Mouse (Mus musculus): ENCODE measurements around the gene Rab42. TPM values are rescaled to one million over a fixed set of nuclear protein-coding genes. Genes with fewer than 3 reads are reported as not detected.

Rab42 gene
- total and polyA plus RNA-seq, 2 experiments from 2014 or later: 0.71 to 2.5 TPM

GRCm38 (mm10) chr4:132261514-132262357, 41.4 kb downstream of the Rab42 start, which contains the start of gene Gmeb1:
Gmeb1 (minus strand) TSS chr4:132261602.
- ATAC-seq: peak; percentile 94
- WGBS: 16% methylated on average over 40 of the region's 49 CpGs

GRCm38 (mm10) chr4:132260404-132261379, 42.5 kb downstream of the Rab42 start:
- Histone ChIP-seq H3K9ac (peak overlapping the region; percentile 87), H3K4me1 (ENCODE audit: insufficient read depth) (peaks cover 13% of the 10 kb centered on the region; the same call in 1 of the 2 replicates), H3K4me2 (ENCODE audit: low read depth) (peak overlapping the region; percentile 75), H3K27ac (ENCODE audit: low read depth, low read length) (peak overlapping the region; percentile 92), H3K9me3 (ENCODE audit: low read length) (no peaks in the 10 kb centered on the region), H3K36me3 (ENCODE audit: insufficient read depth) (no peaks in the 10 kb centered on the region), H3K27me3 (ENCODE audit: insufficient read depth, low read length) (no peaks in the 10 kb centered on the region), H3K4me3 (ENCODE audit: low read depth, low read length) (peak overlapping the region; percentile 86)
- DNase-seq: peak; percentile 77
- ATAC-seq: peak; percentile 87
- WGBS: 3% methylated on average over 30 of the region's 64 CpGs
- TF ChIP-seq CTCF (IDR thresholded peaks at IDR 0.05; ENCODE audit: low read depth): no peak

More at GRCm38 (mm10) chr4:132261514-132262357, 41.4 kb downstream of the Rab42 start, which contains the start of gene Gmeb1:
- Histone ChIP-seq H3K27me3 (ENCODE audit: insufficient read depth, low read length) (no peaks in the 10 kb centered on the region), H3K36me3 (ENCODE audit: insufficient read depth) (no peaks in the 10 kb centered on the region), H3K4me1 (ENCODE audit: insufficient read depth) (peaks cover 13% of the 10 kb centered on the region; the same call in 1 of the 2 replicates), H3K9me3 (ENCODE audit: low read length) (no peaks in the 10 kb centered on the region), H3K4me3 (ENCODE audit: low read depth, low read length) (peak within 1 kb of the TSS; percentile 86), H3K9ac (peak within 1 kb of the TSS; percentile 87), H3K27ac (ENCODE audit: low read depth, low read length) (peak within 1 kb of the TSS; percentile 92), H3K4me2 (ENCODE audit: low read depth) (peak within 1 kb of the TSS; percentile 75)
- peak; percentile 88 for DNase-seq
- TF ChIP-seq CTCF (IDR thresholded peaks at IDR 0.05; ENCODE audit: low read depth): no peak

GRCm38 (mm10) chr4:132259248-132259647, 43.9 kb downstream of the Rab42 start:
- no peaks in the 10 kb centered on the region for H3K27me3 ChIP-seq (ENCODE audit: insufficient read depth, low read length)
- no peaks in the 10 kb centered on the region for H3K36me3 ChIP-seq (ENCODE audit: insufficient read depth)
- no peak for TF ChIP-seq CTCF (IDR thresholded peaks at IDR 0.05; ENCODE audit: low read depth)
- no peaks in the 10 kb centered on the region for H3K9me3 ChIP-seq (ENCODE audit: low read length)
- no peak overlapping the region for H3K4me2 ChIP-seq (ENCODE audit: low read depth)
- H3K9ac ChIP-seq: no peak overlapping the region
- H3K27ac ChIP-seq (ENCODE audit: low read depth, low read length): no peak overlapping the region
- no peak overlapping the region for H3K4me3 ChIP-seq (ENCODE audit: low read depth, low read length)
- ATAC-seq (no peak), DNase-seq (no peak)
- 79% methylated on average over 4 of the region's 4 CpGs for WGBS
- peaks cover 13% of the 10 kb centered on the region; the same call in 1 of the 2 replicates for H3K4me1 ChIP-seq (ENCODE audit: insufficient read depth)

- ATAC-seq (no peak), DNase-seq (no peak)
- H3K27ac ChIP-seq (ENCODE audit: low read depth, low read length): no peak overlapping the region
- WGBS: 91% methylated on average over 3 of the region's 3 CpGs
- no peaks in the 10 kb centered on the region for H3K9me3 ChIP-seq (ENCODE audit: low read length)
- H3K27me3 ChIP-seq (ENCODE audit: insufficient read depth, low read length): no peaks in the 10 kb centered on the region
- H3K36me3 ChIP-seq (ENCODE audit: insufficient read depth): no peaks in the 10 kb centered on the region
- no peak overlapping the region for H3K4me2 ChIP-seq (ENCODE audit: low read depth)
- TF ChIP-seq CTCF (IDR thresholded peaks at IDR 0.05; ENCODE audit: low read depth): no peak
- no peak overlapping the region for H3K9ac ChIP-seq
- no peak overlapping the region for H3K4me3 ChIP-seq (ENCODE audit: low read depth, low read length)
- H3K4me1 ChIP-seq (ENCODE audit: insufficient read depth): peaks cover 13% of the 10 kb centered on the region; the same call in 1 of the 2 replicates
These were observed 46.8 kb downstream of the Rab42 start for GRCm38 (mm10) chr4:132256384-132256783.

GRCm38 (mm10) chr4:132254986-132255385, 48.2 kb downstream of the Rab42 start:
- Histone ChIP-seq H3K27ac (ENCODE audit: low read depth, low read length) (no peak overlapping the region), H3K27me3 (ENCODE audit: insufficient read depth, low read length) (no peaks in the 10 kb centered on the region), H3K4me2 (ENCODE audit: low read depth) (no peak overlapping the region), H3K4me3 (ENCODE audit: low read depth, low read length) (no peak overlapping the region), H3K9me3 (ENCODE audit: low read length) (no peaks in the 10 kb centered on the region), H3K9ac (no peak overlapping the region), H3K36me3 (ENCODE audit: insufficient read depth) (peaks cover 6% of the 10 kb centered on the region), H3K4me1 (ENCODE audit: insufficient read depth) (peaks cover 8% of the 10 kb centered on the region; the same call in 1 of the 2 replicates)
- 79% methylated on average over 3 of the region's 3 CpGs for WGBS
- DNase-seq (no peak), ATAC-seq (no peak)
- TF ChIP-seq CTCF (IDR thresholded peaks at IDR 0.05; ENCODE audit: low read depth): no peak

GRCm38 (mm10) chr4:132253622-132254021, 49.6 kb downstream of the Rab42 start:
- DNase-seq (no peak), ATAC-seq (no peak)
- 71% methylated on average over 2 of the region's 2 CpGs for WGBS
- no peaks in the 10 kb centered on the region for H3K27me3 ChIP-seq (ENCODE audit: insufficient read depth, low read length)
- no peak overlapping the region for H3K9ac ChIP-seq
- TF ChIP-seq CTCF (IDR thresholded peaks at IDR 0.05; ENCODE audit: low read depth): no peak
- no peak overlapping the region for H3K4me3 ChIP-seq (ENCODE audit: low read depth, low read length)
- H3K9me3 ChIP-seq (ENCODE audit: low read length): no peaks in the 10 kb centered on the region
- no peaks in the 10 kb centered on the region for H3K4me1 ChIP-seq (ENCODE audit: insufficient read depth)
- no peak overlapping the region for H3K4me2 ChIP-seq (ENCODE audit: low read depth)
- peaks cover 17% of the 10 kb centered on the region for H3K36me3 ChIP-seq (ENCODE audit: insufficient read depth)
- no peak overlapping the region for H3K27ac ChIP-seq (ENCODE audit: low read depth, low read length)
